Mouse (Mus musculus) liver, embryonic 15.5 days (tissue): ENCODE results near the gene Stxbp1. TPM values are rescaled to one million over a fixed set of nuclear protein-coding genes. Genes with fewer than 3 reads are reported as not detected.
A peak's percentile ranks its signal among the peaks of the same experiment; 100 is the strongest.

Source experiments
- ATAC-seq: fragments of 200-750 bp; cut with Nextera tagmentation; 2 replicates; pipeline ENCODE4 v1.8.0; 2017; ENCODE audit warnings: moderate number of reproducible peaks, mild to moderate bottlenecking, moderate library complexity; ENCODE audit not compliant: insufficient read depth
- H3K27ac ChIP-seq: fragments of 300-500 bp; sonication (generic); replicated peaks from 2 replicates; pipeline ENCODE4 v1.5.1; 2015; ENCODE audit warnings: mild to moderate bottlenecking, inconsistent platforms
- H3K27me3 ChIP-seq: fragments of 300-500 bp; sonication (generic); 2 replicates; pipeline ENCODE4 v1.6.1; 2015; ENCODE audit warnings: mild to moderate bottlenecking, inconsistent platforms
- H3K36me3 ChIP-seq: fragments of 300-500 bp; sonication (generic); replicated peaks from 2 replicates; pipeline ENCODE4 v1.6.1; 2015; ENCODE audit warnings: moderate library complexity, mild to moderate bottlenecking, inconsistent platforms
- H3K4me1 ChIP-seq: fragments of 300-500 bp; sonication (generic); replicated peaks from 2 replicates; pipeline ENCODE4 v1.6.1; 2015; ENCODE audit warnings: inconsistent platforms
- H3K4me2 ChIP-seq: fragments of 300-500 bp; sonication (generic); 2 replicates; pipeline ENCODE4 v1.6.1; 2015; ENCODE audit warnings: moderate library complexity, mild to moderate bottlenecking, inconsistent platforms
- H3K4me3 ChIP-seq: fragments of 300-500 bp; sonication (generic); replicated peaks from 2 replicates; pipeline ENCODE4 v1.5.1; 2015; ENCODE audit warnings: mild to moderate bottlenecking, inconsistent platforms
- H3K9ac ChIP-seq: fragments of 300-500 bp; sonication (generic); 2 replicates; pipeline ENCODE4 v1.6.1; 2015; ENCODE audit warnings: moderate library complexity, mild to moderate bottlenecking, inconsistent platforms
- H3K9me3 ChIP-seq: fragments of 300-500 bp; sonication (generic); replicated peaks from 2 replicates; pipeline ENCODE4 v1.6.1; 2016; ENCODE audit warnings: inconsistent platforms
- WGBS: fragments of 180-500 bp; shearing (Covaris S2); methylation state at CpG from one replicate; pipeline ENCODE4 v1.1.7; 2015; ENCODE audit warnings: mixed read lengths; ENCODE audit not compliant: insufficient replicate concordance; 5-methylcytosine and 5-hydroxymethylcytosine counted together
- polyA plus RNA-seq: library from polyadenylated mRNA; unstranded; fragments of >200 nt; fragmentation: Nextera tagmentation; extraction: Ambion mirVana; gene quantifications from 2 replicates; pipeline ENCODE4 v1.2.1, GENCODE M21; 2015

The Stxbp1 gene
- polyA plus RNA-seq, 1 experiment from 2014 or later, result 2.4 TPM

DNA sequence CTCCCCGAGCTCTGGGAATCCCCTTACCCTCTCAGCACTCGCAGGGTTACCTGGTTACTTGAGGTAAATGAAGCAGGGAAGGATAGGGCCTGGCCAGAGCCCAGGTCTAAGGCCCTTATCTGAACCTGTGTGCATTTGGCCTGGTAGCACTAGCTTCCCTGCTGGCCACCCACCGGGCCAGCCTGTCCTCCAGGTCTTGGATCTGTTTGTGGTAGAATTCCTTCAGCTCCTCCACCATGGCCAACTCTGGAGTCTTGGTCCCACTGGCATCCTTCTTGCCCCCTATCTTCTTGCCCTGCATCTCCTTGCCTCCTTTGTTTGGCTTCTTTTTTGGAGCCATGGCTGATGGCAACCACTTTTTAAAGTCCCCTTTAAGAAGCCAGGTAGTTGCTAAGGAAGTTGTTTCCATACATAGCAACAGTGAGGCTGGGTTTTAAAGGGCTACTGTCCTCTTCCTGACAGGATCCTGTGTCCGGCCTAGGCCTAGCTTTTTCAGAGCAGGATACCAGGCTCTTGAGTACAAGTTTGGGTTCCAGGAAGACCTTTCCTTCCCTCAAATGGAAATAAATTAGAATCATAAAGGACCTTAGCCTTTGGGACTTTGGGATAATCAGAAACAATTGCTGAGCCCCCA, 62.9 kb downstream of the Stxbp1 start, which contains the start of gene Cfap157:
Gene Cfap157, minus strand, starts transcription at position 381 of the 634 bp plus-strand sequence.
- no peak for ATAC-seq
- H3K36me3 ChIP-seq, result no peaks in the 10 kb centered on the region
- no peak within 1 kb of the TSS for H3K27ac ChIP-seq
- no peak within 1 kb of the TSS for H3K4me3 ChIP-seq
- H3K27me3 ChIP-seq, result no peaks in the 10 kb centered on the region
- WGBS, result 53% methylated on average over 4 of the region's 4 CpGs
- H3K9me3 ChIP-seq, result no peaks in the 10 kb centered on the region
- no peaks in the 10 kb centered on the region; the same call in 1 of the 2 replicates for H3K4me1 ChIP-seq
- H3K9ac ChIP-seq, result no peak within 1 kb of the TSS
- H3K4me2 ChIP-seq, result no peak within 1 kb of the TSS

DNA sequence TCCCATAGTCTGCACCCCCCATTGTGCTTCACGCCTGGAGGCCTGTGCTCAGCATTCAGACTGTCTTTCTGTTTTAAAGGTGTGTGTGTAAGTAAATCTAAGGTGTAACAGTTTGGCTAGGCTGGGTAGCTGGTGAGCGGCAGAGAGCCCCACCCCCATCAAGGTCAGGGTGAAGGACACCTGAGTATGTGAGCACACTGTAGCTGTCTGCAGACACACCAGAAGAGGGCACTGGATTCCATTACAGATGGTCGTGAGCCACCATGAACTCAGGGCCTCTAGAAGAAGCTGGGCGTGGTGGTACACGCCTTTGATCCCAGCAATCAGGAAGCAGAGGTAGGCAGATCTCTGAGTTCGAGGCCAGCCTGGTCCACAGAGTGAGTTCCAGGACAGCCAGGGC, 65.3 kb downstream of the Stxbp1 start:
- Histone ChIP-seq H3K9me3 (no peaks in the 10 kb centered on the region), H3K27ac (no peak overlapping the region), H3K4me3 (no peak overlapping the region), H3K4me2 (no peak overlapping the region), H3K27me3 (no peaks in the 10 kb centered on the region), H3K4me1 (no peaks in the 10 kb centered on the region; the same call in 1 of the 2 replicates), H3K9ac (no peak overlapping the region), H3K36me3 (no peaks in the 10 kb centered on the region)
- ATAC-seq, result no peak
- 49% methylated on average over 6 of the region's 6 CpGs for WGBS

DNA sequence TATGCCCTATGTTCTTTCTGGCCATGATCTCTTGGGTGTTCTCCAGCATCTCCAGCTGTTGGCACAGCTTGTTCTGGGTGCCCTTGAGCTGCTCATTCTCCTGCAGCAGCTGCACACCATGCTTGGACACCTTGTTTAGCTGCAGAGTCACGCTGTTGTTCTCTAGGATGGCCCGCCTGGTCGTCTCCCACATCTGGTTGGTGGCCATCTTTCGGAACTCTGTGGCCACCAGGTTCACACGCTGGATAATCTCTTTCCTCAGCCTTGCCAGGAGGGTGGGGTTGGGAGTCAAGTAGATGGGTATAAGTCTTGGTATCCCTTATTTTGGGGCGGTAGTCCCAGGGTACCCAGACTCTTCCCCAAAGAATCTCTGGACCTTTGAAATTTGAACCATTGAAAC, 67.3 kb downstream of the Stxbp1 start:
- no peaks in the 10 kb centered on the region for H3K36me3 ChIP-seq
- no peak overlapping the region for H3K4me2 ChIP-seq
- H3K27ac ChIP-seq, result no peak overlapping the region
- no peak for ATAC-seq
- no peak overlapping the region for H3K9ac ChIP-seq
- H3K4me1 ChIP-seq, result peaks cover 18% of the 10 kb centered on the region
- H3K4me3 ChIP-seq, result no peak overlapping the region
- H3K27me3 ChIP-seq, result peaks cover under 1% of the 10 kb centered on the region; the same call in 1 of the 2 replicates
- WGBS, result 66% methylated on average over 6 of the region's 6 CpGs
- no peaks in the 10 kb centered on the region for H3K9me3 ChIP-seq

DNA sequence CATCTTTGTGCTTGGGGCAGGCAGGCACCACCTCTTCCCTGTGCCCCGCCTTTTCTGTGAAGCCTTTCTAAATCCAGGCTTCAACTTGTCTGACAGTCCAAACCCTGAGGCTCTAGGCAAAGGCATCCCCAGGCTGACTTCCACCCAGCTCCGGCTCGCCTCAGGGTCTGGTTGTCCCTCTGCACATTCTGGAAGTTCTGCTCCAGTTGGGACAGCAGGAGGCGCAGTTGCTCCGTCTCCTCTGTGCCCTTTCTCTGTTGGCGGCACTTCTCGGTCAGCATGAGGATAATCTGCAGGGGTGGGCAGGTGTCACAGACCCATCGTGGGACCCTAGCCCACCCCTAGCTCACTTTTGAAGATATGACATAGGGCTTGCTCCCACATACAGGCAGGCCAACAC, 67.9 kb downstream of the Stxbp1 start:
- H3K4me1 ChIP-seq, result peaks cover 18% of the 10 kb centered on the region
- peaks cover 4% of the 10 kb centered on the region; the same call in 1 of the 2 replicates for H3K27me3 ChIP-seq
- no peaks in the 10 kb centered on the region for H3K36me3 ChIP-seq
- no peak overlapping the region for H3K27ac ChIP-seq
- H3K4me3 ChIP-seq, result no peak overlapping the region
- WGBS, result 18% methylated on average over 8 of the region's 8 CpGs
- H3K9me3 ChIP-seq, result no peaks in the 10 kb centered on the region
- H3K4me2 ChIP-seq, result no peak overlapping the region
- no peak overlapping the region for H3K9ac ChIP-seq
- no peak for ATAC-seq

DNA sequence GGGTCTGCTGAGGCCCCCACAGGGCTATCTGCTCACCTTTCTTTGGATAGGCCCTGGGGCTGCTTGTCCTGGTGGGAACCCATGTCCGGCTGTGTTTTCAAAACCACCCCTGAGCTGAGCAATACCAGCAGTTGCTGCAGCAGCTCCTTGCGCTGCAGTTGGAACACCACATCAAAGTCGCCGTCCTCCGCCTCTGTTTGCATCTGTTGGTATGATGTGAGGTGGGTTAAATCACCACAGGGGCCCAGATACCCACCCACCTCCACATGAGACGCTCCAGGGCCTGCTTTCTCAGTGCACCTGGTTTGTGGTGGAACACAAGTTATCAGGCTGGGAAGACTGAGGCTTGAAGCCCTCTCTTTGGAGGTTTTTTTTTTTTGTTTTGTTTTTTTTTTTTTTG, 69.0 kb downstream of the Stxbp1 start:
- H3K9me3 ChIP-seq, result no peaks in the 10 kb centered on the region
- H3K4me2 ChIP-seq, result no peak overlapping the region
- no peak for ATAC-seq
- no peak overlapping the region for H3K4me3 ChIP-seq
- H3K27ac ChIP-seq, result no peak overlapping the region
- 73% methylated on average over 6 of the region's 6 CpGs for WGBS
- peaks cover 18% of the 10 kb centered on the region for H3K4me1 ChIP-seq
- H3K9ac ChIP-seq, result no peak overlapping the region
- H3K27me3 ChIP-seq, result peaks cover 4% of the 10 kb centered on the region; the same call in 1 of the 2 replicates
- no peaks in the 10 kb centered on the region for H3K36me3 ChIP-seq

DNA sequence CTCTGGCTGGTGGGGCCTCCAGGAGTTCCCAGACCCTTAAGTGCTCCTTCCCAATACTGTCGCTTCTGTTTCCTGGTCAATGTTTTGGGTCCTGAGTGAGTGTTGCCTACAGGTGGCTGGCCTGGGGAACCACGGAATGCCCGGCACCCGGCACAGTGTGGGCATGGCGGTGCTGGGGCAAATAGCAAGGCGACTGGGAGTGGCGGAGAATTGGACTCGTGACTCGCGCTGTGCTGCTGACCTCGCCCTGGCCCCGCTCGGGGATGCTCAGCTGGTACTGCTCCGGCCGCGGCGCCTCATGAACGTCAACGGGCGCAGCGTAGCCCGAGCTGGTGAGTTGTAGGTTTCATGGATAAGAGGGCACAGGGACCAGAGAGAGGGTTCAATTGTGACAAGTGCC, 70.9 kb downstream of the Stxbp1 start:
- peak overlapping the region; percentile 92 for H3K4me2 ChIP-seq
- no peak overlapping the region for H3K27ac ChIP-seq
- peaks cover 27% of the 10 kb centered on the region for H3K4me1 ChIP-seq
- 0 out of 2 replicates have a peak overlapping the region, but pooled peaks have one; percentile 48 for H3K9ac ChIP-seq
- ATAC-seq, result no peak
- H3K9me3 ChIP-seq, result no peaks in the 10 kb centered on the region
- WGBS, result 33% methylated on average over 22 of the region's 22 CpGs
- peaks cover 4% of the 10 kb centered on the region; the same call in 1 of the 2 replicates for H3K27me3 ChIP-seq
- H3K4me3 ChIP-seq, result peak overlapping the region; percentile 73
- no peaks in the 10 kb centered on the region for H3K36me3 ChIP-seq

DNA sequence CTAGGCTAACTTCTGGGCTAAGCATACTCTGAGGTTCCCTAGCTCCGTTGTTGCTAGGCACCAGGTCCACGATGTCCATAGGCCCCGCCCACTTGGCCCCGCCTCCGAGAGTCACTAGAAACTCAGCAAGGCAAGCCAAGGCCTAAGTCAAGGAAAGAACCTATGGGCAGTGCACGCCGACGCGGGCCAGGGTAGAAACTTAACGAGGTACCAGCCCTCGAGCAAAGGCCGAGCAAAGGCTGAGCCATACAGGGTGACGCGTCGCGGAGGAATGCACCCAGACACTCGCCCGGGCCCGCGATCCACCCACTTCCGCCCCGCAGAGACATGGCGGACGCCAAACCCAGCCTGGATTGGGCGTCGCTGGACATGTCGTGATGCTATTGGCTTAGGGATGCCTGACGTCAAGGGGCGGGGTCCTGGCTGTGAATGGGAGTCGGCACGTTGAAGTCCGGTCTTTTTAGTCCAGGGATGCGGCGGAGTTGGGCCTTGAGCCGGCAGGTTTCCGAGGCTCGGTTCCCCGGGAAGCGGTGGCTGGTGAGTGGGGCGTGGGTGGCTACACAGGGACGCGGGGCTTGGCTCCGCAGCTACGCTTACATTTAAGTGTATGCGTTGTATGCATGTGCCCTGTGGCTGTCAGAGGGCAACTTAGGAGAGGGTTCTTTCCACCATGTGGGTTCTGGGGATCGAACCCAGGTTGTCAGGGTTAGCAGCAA, 71.5 kb downstream of the Stxbp1 start, which contains the start of the genes Ttc16 and Ptrh1:
Gene Ttc16, minus strand, starts transcription at position 275 of the 716 bp plus-strand sequence.
Gene Ptrh1, plus strand, starts transcription at position 428 of the 716 bp plus-strand sequence.
- Histone ChIP-seq H3K27ac (peak within 1 kb of the TSS; percentile 46), H3K4me3 (peak within 1 kb of the TSS; percentile 73), H3K9me3 (no peaks in the 10 kb centered on the region), H3K36me3 (no peaks in the 10 kb centered on the region), H3K4me1 (peaks cover 29% of the 10 kb centered on the region), H3K9ac (peak within 1 kb of the TSS; percentile 48; the same call in 1 of the 2 replicates), H3K27me3 (peaks cover 4% of the 10 kb centered on the region; the same call in 1 of the 2 replicates), H3K4me2 (peak within 1 kb of the TSS; percentile 92)
- ATAC-seq, result peak; percentile 91
- WGBS, result under 1% methylated on average over 46 of the region's 46 CpGs

DNA sequence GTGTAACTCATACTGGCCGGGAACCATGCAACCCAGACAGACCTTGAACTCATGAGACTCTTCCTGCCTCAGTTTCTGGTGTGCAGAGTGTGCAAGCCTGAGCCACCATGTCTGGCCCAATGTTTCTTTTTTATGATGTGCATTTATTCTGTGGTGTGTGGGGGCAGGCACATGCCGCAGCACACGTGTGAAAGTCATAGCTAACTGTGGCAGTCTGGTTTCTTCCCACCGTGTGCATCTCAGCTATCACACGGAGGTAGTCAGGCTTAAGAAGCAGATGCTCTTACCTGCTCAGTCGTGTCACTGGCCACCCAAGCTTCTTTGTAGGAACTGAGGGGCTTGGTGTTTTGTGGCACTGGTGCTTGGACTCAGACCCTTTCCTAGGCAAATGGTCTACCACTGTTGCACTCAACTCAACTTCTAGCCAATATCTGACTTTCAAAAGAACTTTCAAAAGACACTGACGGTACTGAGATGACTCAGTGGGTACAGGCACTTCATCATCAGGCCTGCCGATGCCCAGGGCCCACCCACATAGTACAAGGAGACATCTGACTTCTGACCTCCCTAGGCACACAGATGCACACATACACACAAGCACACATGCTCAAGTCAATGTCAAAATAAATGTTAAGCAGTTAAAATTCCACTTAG, 74.3 kb downstream of the Stxbp1 start:
- Histone ChIP-seq H3K27ac (no peak overlapping the region), H3K27me3 (peaks cover 4% of the 10 kb centered on the region; the same call in 1 of the 2 replicates), H3K4me3 (no peak overlapping the region), H3K4me1 (peaks cover 41% of the 10 kb centered on the region), H3K9ac (no peak overlapping the region), H3K4me2 (no peak overlapping the region), H3K9me3 (no peaks in the 10 kb centered on the region), H3K36me3 (no peaks in the 10 kb centered on the region)
- ATAC-seq, result no peak
- 60% methylated on average over 8 of the region's 8 CpGs for whole genome bisulfite sequencing

DNA sequence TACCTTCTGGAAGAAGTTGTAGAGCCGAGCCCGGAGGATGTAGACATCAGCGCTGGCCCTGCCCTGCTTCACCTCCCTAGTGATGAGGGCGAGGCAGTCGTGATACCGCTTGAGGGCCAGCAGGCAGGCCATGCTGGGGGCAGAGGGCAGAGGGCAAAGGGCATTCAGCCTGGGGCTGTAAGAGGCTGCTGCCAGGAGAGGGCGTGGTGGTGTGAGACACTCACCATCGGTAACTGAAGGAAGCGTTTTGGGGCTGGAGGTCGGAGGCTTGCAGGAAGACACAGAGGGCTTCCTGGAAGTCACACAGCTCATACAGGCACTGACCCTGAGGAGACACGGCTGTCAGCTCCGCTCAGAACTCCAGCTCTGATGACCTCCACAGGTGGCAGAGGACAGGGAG, 75.2 kb downstream of the Stxbp1 start:
- H3K4me1 ChIP-seq, result peaks cover 42% of the 10 kb centered on the region
- ATAC-seq, result no peak
- no peaks in the 10 kb centered on the region for H3K9me3 ChIP-seq
- no peak overlapping the region for H3K27ac ChIP-seq
- peaks cover 4% of the 10 kb centered on the region; the same call in 1 of the 2 replicates for H3K27me3 ChIP-seq
- 25% methylated on average over 12 of the region's 12 CpGs for WGBS
- H3K4me2 ChIP-seq, result no peak overlapping the region
- no peak overlapping the region for H3K9ac ChIP-seq
- no peak overlapping the region for H3K4me3 ChIP-seq
- no peaks in the 10 kb centered on the region for H3K36me3 ChIP-seq

DNA sequence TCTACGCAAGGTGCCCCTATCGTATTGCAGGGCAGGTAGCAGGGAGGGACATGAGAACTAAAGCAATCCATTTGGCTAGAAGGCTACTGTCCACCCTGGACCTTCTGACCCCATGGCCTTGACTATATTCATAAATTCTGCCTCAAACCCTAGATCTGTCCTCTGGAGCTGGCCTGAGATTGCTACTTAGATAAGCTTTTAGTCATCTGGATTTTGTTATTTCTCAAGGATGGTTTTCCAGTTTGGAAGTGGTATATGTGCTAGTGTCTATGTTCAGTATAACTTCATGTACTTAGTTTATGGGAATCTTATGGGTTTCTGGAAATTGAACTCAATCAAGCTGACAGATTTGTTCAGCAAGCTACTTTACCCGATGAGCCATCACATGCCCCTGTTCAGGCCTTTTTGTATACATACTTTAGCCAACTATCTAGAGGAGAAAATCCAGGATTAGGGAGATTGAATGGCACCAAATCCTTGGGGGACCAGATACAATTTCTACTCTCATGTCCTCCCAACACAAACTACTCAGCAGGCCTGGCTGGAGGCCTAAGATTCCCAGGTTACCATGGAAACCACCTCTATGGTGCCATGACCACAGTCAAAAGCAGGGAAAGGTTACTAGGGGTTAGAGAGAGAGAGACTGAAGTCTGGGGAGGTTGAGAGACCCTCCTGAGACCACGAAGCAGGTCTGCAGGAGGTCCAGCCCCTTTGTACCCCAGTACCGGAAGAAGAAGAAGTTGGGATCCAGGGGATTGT, 77.5 kb downstream of the Stxbp1 start:
- Histone ChIP-seq H3K4me2 (no peak overlapping the region), H3K27ac (no peak overlapping the region), H3K36me3 (no peaks in the 10 kb centered on the region), H3K4me3 (no peak overlapping the region), H3K9ac (no peak overlapping the region), H3K9me3 (no peaks in the 10 kb centered on the region), H3K4me1 (peaks cover 28% of the 10 kb centered on the region), H3K27me3 (peaks cover 1% of the 10 kb centered on the region; the same call in 1 of the 2 replicates)
- 73% methylated on average over 5 of the region's 5 CpGs for WGBS
- no peak for ATAC-seq
